Comparison of ENCODE assay signal across 35 mouse cellular contexts in the genomic region with DNA sequence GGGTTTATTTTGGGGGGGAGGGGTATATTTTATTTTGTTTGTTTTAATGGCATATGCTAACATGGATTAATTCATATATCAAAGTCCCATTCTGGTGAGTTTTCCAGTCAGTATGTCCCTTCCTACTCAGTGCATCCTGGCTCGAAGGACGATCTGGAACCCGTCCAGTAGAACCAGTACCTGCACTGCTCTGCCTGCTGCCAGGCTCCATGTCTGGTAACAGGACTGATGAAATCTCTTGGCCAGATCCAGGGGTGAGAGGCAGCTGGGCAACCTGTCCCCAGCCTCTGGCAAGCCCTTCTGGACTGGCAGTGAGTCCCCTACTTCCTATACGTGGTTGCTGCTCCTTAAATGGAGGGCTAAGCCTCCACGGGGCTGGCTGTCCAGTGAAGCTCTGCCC. TPM values are rescaled to one million over a fixed set of nuclear protein-coding genes. Genes with fewer than 3 reads are reported as not detected.
A peak's percentile ranks its signal among the peaks of the same experiment; 100 is the strongest.
DNase-seq lines count a peak whose midpoint lies in the region; ATAC-seq and TF ChIP-seq lines count a peak whose summit lies in the region.
"Had no signal": no experiment of that assay in that cellular context is flagged by ENCODE, and none has a peak within 500 bp of the region (broad histone marks: within the 10 kb centered on the region; RNA-seq: fewer than 3 reads in every experiment).

No protein-coding gene starts in this region.

- TF ChIP-seq CTCF in liver, adult 2 months (IDR thresholded peaks at IDR 0.05; ENCODE audit: low read depth, low read length): no peak
- TF ChIP-seq CTCF in cerebellum, adult 2 months (IDR thresholded peaks at IDR 0.05; ENCODE audit: borderline replicate concordance, insufficient read depth, low read depth, low read length): no peak

- H3K27ac ChIP-seq in liver, adult 2 months (replicated peaks; ENCODE audit: insufficient read depth, low read depth, low read length): no peak overlapping the region
- H3K27ac ChIP-seq in liver, embryonic 12.5 days: no peak overlapping the region
- no peak overlapping the region for H3K27ac ChIP-seq in cerebellum, adult 2 months (ENCODE audit: insufficient read depth, low read length)
- H3K27ac ChIP-seq: embryonic facial prominence, embryonic 10.5 days; embryonic facial prominence, embryonic 15.5 days; forebrain, embryonic 13.5 days; hindbrain, embryonic 13.5 days; left cerebral cortex, adult 2 months; liver, embryonic 14.5 days; macrophage; neural tube, embryonic 12.5 days; stomach, postnatal 0 days had no signal

- H3K9me3 ChIP-seq in liver, embryonic 12.5 days (replicated peaks): no peaks in the 10 kb centered on the region
- H3K9me3 ChIP-seq: embryonic facial prominence, embryonic 10.5 days; embryonic facial prominence, embryonic 15.5 days; forebrain, embryonic 13.5 days; hindbrain, embryonic 13.5 days; neural tube, embryonic 12.5 days had no signal

- peak; percentile 9 to 33 for DNase-seq in adrenal gland, adult (ENCODE audit: inconsistent age in 2 of 2, low spot score in 1 of 2)
- no peak for DNase-seq in adrenal gland, postnatal 4 days (ENCODE audit: low spot score in 2 of 2)
- DNase-seq in liver, adult 2 months (ENCODE audit: extremely low read depth, low read depth, low spot score): peak; percentile 1
- DNase-seq in cerebellum, adult 2 months: peak; percentile 71
- peak; percentile 69 to 72 for DNase-seq in cerebellum, postnatal 14 days
- DNase-seq in kidney, postnatal 10 days: no peak
- no peak for DNase-seq in ovary, adult 18-20 months (ENCODE audit: low spot score)
- DNase-seq: gastrocnemius, postnatal 10 days; heart, postnatal 36 days; kidney, postnatal 25 days; lung, adult 2 months; lung, postnatal 10 days; right cerebral cortex, postnatal 4 days; thymus, adult 18-20 months; thymus, postnatal 25 days had no signal

- no peaks in the 10 kb centered on the region for H3K36me3 ChIP-seq in liver, adult 2 months (ENCODE audit: control insufficient read depth, insufficient read depth, low read length)
- H3K36me3 ChIP-seq in liver, embryonic 12.5 days: no peaks in the 10 kb centered on the region
- H3K36me3 ChIP-seq: embryonic facial prominence, embryonic 10.5 days; embryonic facial prominence, embryonic 15.5 days; hindbrain, embryonic 13.5 days; neural tube, embryonic 12.5 days had no signal

- H3K27me3 ChIP-seq in liver, adult 2 months (ENCODE audit: control insufficient read depth, insufficient read depth, low read length): no peaks in the 10 kb centered on the region
- no peaks in the 10 kb centered on the region for H3K27me3 ChIP-seq in liver, embryonic 12.5 days (replicated peaks)
- H3K27me3 ChIP-seq in cerebellum, adult 2 months (ENCODE audit: control insufficient read depth, insufficient read depth, low read length): no peaks in the 10 kb centered on the region
- H3K27me3 ChIP-seq: CH12.LX; embryonic facial prominence, embryonic 15.5 days; forebrain, embryonic 13.5 days; hindbrain, embryonic 13.5 days; neural tube, embryonic 12.5 days had no signal

- H3K4me2 ChIP-seq in liver, embryonic 12.5 days: no peak overlapping the region
- H3K4me2 ChIP-seq: embryonic facial prominence, embryonic 15.5 days; forebrain, embryonic 13.5 days; heart, embryonic 11.5 days; hindbrain, embryonic 13.5 days; neural tube, embryonic 12.5 days had no signal

- no peaks in the 10 kb centered on the region for H3K4me1 ChIP-seq in liver, adult 2 months (ENCODE audit: control insufficient read depth, insufficient read depth, low read length)
- H3K4me1 ChIP-seq in liver, embryonic 12.5 days: no peaks in the 10 kb centered on the region
- H3K4me1 ChIP-seq in cerebellum, adult 2 months (ENCODE audit: control insufficient read depth, insufficient read depth, low read length): no peaks in the 10 kb centered on the region
- H3K4me1 ChIP-seq: embryonic facial prominence, embryonic 15.5 days; hindbrain, embryonic 13.5 days; neural tube, embryonic 12.5 days had no signal

- no peak overlapping the region for H3K9ac ChIP-seq in liver, adult 2 months (ENCODE audit: low read depth, low read length)
- H3K9ac ChIP-seq in liver, embryonic 12.5 days: no peak overlapping the region
- H3K9ac ChIP-seq: embryonic facial prominence, embryonic 15.5 days; forebrain, embryonic 13.5 days; hindbrain, embryonic 13.5 days; liver, embryonic 14.5 days; neural tube, embryonic 12.5 days had no signal

- no peaks in the 10 kb centered on the region for H3K79me2 ChIP-seq in liver, adult 2 months (ENCODE audit: control insufficient read depth, insufficient read depth, low read length)

- no peak overlapping the region for H3K4me3 ChIP-seq in liver, adult 2 months (ENCODE audit: insufficient read depth, low read depth, low read length)
- no peak overlapping the region for H3K4me3 ChIP-seq in liver, embryonic 12.5 days
- H3K4me3 ChIP-seq in cerebellum, adult 2 months (replicated peaks; ENCODE audit: insufficient read depth, low read depth, low read length): no peak overlapping the region
- H3K4me3 ChIP-seq: embryonic facial prominence, embryonic 10.5 days; embryonic facial prominence, embryonic 15.5 days; forebrain, embryonic 13.5 days; hindbrain, embryonic 13.5 days; left cerebral cortex, adult 2 months; myocyte; neural tube, embryonic 12.5 days had no signal

- no peak for ATAC-seq in liver, embryonic 12.5 days
- ATAC-seq: activated CD4-positive, CD25-positive, alpha-beta regulatory T cell, adult 4 months; forebrain, embryonic 13.5 days; intestine, postnatal 0 days; midbrain, embryonic 16.5 days had no signal

- no peak for TF ChIP-seq POLR2A in liver, adult 2 months (IDR thresholded peaks at IDR 0.05; ENCODE audit: extremely low read depth, insufficient read depth, low read length)
- TF ChIP-seq POLR2A in cerebellum, adult 2 months (IDR thresholded peaks at IDR 0.05; ENCODE audit: borderline replicate concordance, insufficient read depth, low read length): no peak

- WGBS in liver, adult 2 months: 75% methylated on average over 5 of the region's 5 CpGs
- 66% methylated on average over 5 of the region's 5 CpGs for WGBS in liver, embryonic 12.5 days (ENCODE audit: insufficient replicate concordance)
- WGBS in cerebellum, adult 2 months: 36% methylated on average over 5 of the region's 5 CpGs

RNA-seq across cellular contexts. Expression of gene Kcnmb2, which starts 57.5 kb away (rescaled TPM):
- total RNA-seq in adrenal gland, postnatal 4 days (2021): 10 to 100 TPM in 1 of 2 experiments, 1 to 10 TPM in 1; 5.9 to 10.1 TPM
- total RNA-seq in liver, adult 2 months (2014; rRNA removed): not detected in 2 replicates
- polyA plus RNA-seq in liver, adult 2 months (2012; rRNA removed): 0.05 TPM in 1 of 2 replicates, not detected in the other
- polyA plus RNA-seq in liver, embryonic 12.5 days (2016; fragmentation: Nextera tagmentation; extraction: Ambion mirVana): 0.64 and 0.72 TPM in 2 replicates
- polyA plus RNA-seq in cerebellum, adult 2 months (2012; rRNA removed): 1.3 and 1.9 TPM in 2 replicates
- total RNA-seq: CH12.LX; ES-E14; heart, postnatal 36 days; megakaryocyte-erythroid progenitor cell, adult 5-6 weeks had no signal
- polyA plus RNA-seq: C2C12; macrophage; myocyte; spleen, adult 2 months had no signal

Comparison
In these comparisons a context has a peak if more than half of its experiments do, and no peak if none do; other contexts are left out.
1. DNase-seq: peak in adrenal gland, adult (2 of 2), liver, adult 2 months (single experiment), cerebellum, adult 2 months (2 of 2) and cerebellum, postnatal 14 days (2 of 2); none in adrenal gland, postnatal 4 days (0 of 2), kidney, postnatal 10 days (single experiment) and ovary, adult 18-20 months (single experiment).